Mouse (Mus musculus) monocyte, adult 2 months (primary cell): ENCODE results near the gene Pold2.
"Not testable (repeated sequence)": the region's sequence is repeated elsewhere in the genome, so short reads cannot be mapped to it uniquely, and the experiment has no call there.

ENCODE experiments used
- DNase-seq, 2 experiments: peaks; one replicate each; pipeline ENCODE4 v3.0.0; 2022; ENCODE audit warnings: low spot score in 2 of 2, low read depth in 1 of 2

Pold2 gene

GRCm38 (mm10) chr11:5898531-5898930, 20.4 kb upstream of the Pold2 start, which contains the start of gene Myl7:
Myl7 (minus strand) TSS chr11:5898782.
- DNase-seq: no peak

- DNase-seq: no peak
These were observed 19.7 kb upstream of the Pold2 start for GRCm38 (mm10) chr11:5897839-5898238.

GRCm38 (mm10) chr11:5897230-5897629, 19.1 kb upstream of the Pold2 start:
- DNase-seq: no peak

- DNase-seq: no peak
These were observed 15.7 kb upstream of the Pold2 start for GRCm38 (mm10) chr11:5893807-5894206.

- no peak for DNase-seq
These were observed 14.8 kb upstream of the Pold2 start for GRCm38 (mm10) chr11:5892810-5893368.

- DNase-seq: no peak
These were observed 14.1 kb upstream of the Pold2 start for GRCm38 (mm10) chr11:5892151-5892591.

GRCm38 (mm10) chr11:5888563-5888962, 10.5 kb upstream of the Pold2 start:
- not testable (repeated sequence) for DNase-seq

GRCm38 (mm10) chr11:5887250-5887649, 9.2 kb upstream of the Pold2 start:
- DNase-seq: no peak

- DNase-seq: peak in 1 of 2 experiments; percentile 23
These were observed 8.1 kb upstream of the Pold2 start for GRCm38 (mm10) chr11:5886187-5886586.

- no peak for DNase-seq
These were observed 4.4 kb upstream of the Pold2 start for GRCm38 (mm10) chr11:5882518-5882917.

GRCm38 (mm10) chr11:5879905-5880304, 1.8 kb upstream of the Pold2 start:
- DNase-seq: peak in 1 of 2 experiments; percentile 39

GRCm38 (mm10) chr11:5878661-5879060, 569 bp upstream of the Pold2 start:
- no peak for DNase-seq

GRCm38 (mm10) chr11:5877421-5877820, 671 bp downstream of the Pold2 start:
- DNase-seq: no peak

- DNase-seq: no peak
These were observed 4.9 kb downstream of the Pold2 start for GRCm38 (mm10) chr11:5873192-5873591.

GRCm38 (mm10) chr11:5872707-5873106, 5.4 kb downstream of the Pold2 start:
- DNase-seq: no peak

- no peak for DNase-seq
These were observed 8.0 kb downstream of the Pold2 start for GRCm38 (mm10) chr11:5870069-5870468.

- DNase-seq: no peak
These were observed 8.8 kb downstream of the Pold2 start for GRCm38 (mm10) chr11:5869331-5869730.

GRCm38 (mm10) chr11:5868324-5868723, 9.8 kb downstream of the Pold2 start:
- DNase-seq: no peak

- no peak for DNase-seq
These were observed 10.9 kb downstream of the Pold2 start for GRCm38 (mm10) chr11:5867196-5867595.

GRCm38 (mm10) chr11:5862394-5863105, 15.5 kb downstream of the Pold2 start:
- DNase-seq: no peak

GRCm38 (mm10) chr11:5861678-5862393, 16.3 kb downstream of the Pold2 start, which contains the start of gene Aebp1:
Aebp1 (plus strand) TSS chr11:5861947.
- no peak for DNase-seq

GRCm38 (mm10) chr11:5860639-5861038, 17.5 kb downstream of the Pold2 start:
- no peak for DNase-seq
